Mouse (Mus musculus) heart, embryonic 11.5 days (tissue): Measurements from ENCODE around the gene Ccdc97. TPM values are rescaled to one million over a fixed set of nuclear protein-coding genes. Genes with fewer than 3 reads are reported as not detected.

ENCODE experiments used
- polyA plus RNA-seq: library from polyadenylated mRNA; unstranded; fragments of >200 nt; fragmentation: Nextera tagmentation; extraction: Ambion mirVana; gene quantifications from 2 replicates; pipeline ENCODE4 v1.2.1, GENCODE M21; 2014

The Ccdc97 gene
- polyA plus RNA-seq, 1 experiment from 2014 or later, result 25.6 TPM

Other genes starting within 250 kb of the Ccdc97 start
- 1.9 and 2.3 TPM in 2 replicates for gene Ceacam1, start 241.5 kb downstream of the Ccdc97 start, polyA plus RNA-seq
- not detected in 2 replicates for gene Ceacam2, start 179.2 kb downstream of the Ccdc97 start, polyA plus RNA-seq
- gene Erich4, start 103.2 kb downstream of the Ccdc97 start, polyA plus RNA-seq, result not detected in 2 replicates
- gene Dmac2, start 99.7 kb downstream of the Ccdc97 start, polyA plus RNA-seq, result 52.3 and 60.3 TPM in 2 replicates
- gene B3gnt8, start 92.4 kb downstream of the Ccdc97 start, polyA plus RNA-seq, result 2.5 and 4.0 TPM in 2 replicates
- 41.4 and 45.7 TPM in 2 replicates for gene Bckdha, start 60.1 kb downstream of the Ccdc97 start, polyA plus RNA-seq
- 40.4 and 44.8 TPM in 2 replicates for gene Exosc5, start 59.9 kb downstream of the Ccdc97 start, polyA plus RNA-seq
- gene Tmem91, start 43.9 kb downstream of the Ccdc97 start, polyA plus RNA-seq, result 1.2 and 2.0 TPM in 2 replicates
- gene B9d2, start 38.3 kb downstream of the Ccdc97 start, polyA plus RNA-seq, result 28.0 and 29.5 TPM in 2 replicates
- gene Tgfb1, start 32.1 kb downstream of the Ccdc97 start, polyA plus RNA-seq, result 3.5 and 3.6 TPM in 2 replicates
- gene Hnrnpul1, start 35.7 kb upstream of the Ccdc97 start, polyA plus RNA-seq, result 47.7 and 53.3 TPM in 2 replicates
- 53.6 and 54.5 TPM in 2 replicates for gene Axl, start 69.6 kb upstream of the Ccdc97 start, polyA plus RNA-seq
- 4.0 and 5.5 TPM in 2 replicates for gene Cyp2s1, start 97.8 kb upstream of the Ccdc97 start, polyA plus RNA-seq
- not detected in 2 replicates for gene Cyp2b10, start 178.5 kb upstream of the Ccdc97 start, polyA plus RNA-seq